Mouse (Mus musculus) spleen, adult 2 months (tissue): Measurements from ENCODE around the gene Calr4.

Experiments used
- CTCF ChIP-seq: fragments of 200-500 bp; IDR thresholded peaks from 2 replicates; pipeline ENCODE4 v1.5.1; 2011; ENCODE audit warnings: mild to moderate bottlenecking, inconsistent platforms; ENCODE audit not compliant: insufficient read depth, insufficient read length, insufficient replicate concordance; ENCODE audit errors: extremely low read depth
- POLR2A ChIP-seq: fragments of 200-500 bp; IDR thresholded peaks from 2 replicates; pipeline ENCODE4 v1.6.1; 2011; ENCODE audit warnings: low read depth, low read length, inconsistent platforms

GRCm38 (mm10) chr4:109195900-109196629, 38.2 kb upstream of the Calr4 start:
- TF ChIP-seq POLR2A, result no peak
- TF ChIP-seq CTCF, result no peak
